Mouse (Mus musculus) bone marrow macrophage, adult 2 months (primary cell): ENCODE results near the gene Cd200r3.

Experiments
- CTCF ChIP-seq: IDR thresholded peaks from 2 replicates; pipeline ENCODE4 v1.5.1; 2012; ENCODE audit warnings: low read depth, mild to moderate bottlenecking, low read length, moderate library complexity
- POLR2A ChIP-seq: IDR thresholded peaks from 2 replicates; pipeline ENCODE4 v1.6.1; 2012; ENCODE audit warnings: mild to moderate bottlenecking, low read depth, low read length, borderline replicate concordance

GRCm38 (mm10) chr16:44966891-44967290 lies 23.4 kb downstream of the Cd200r3 start:
- TF ChIP-seq POLR2A (no peak), CTCF (no peak)
